Mouse (Mus musculus): Measurements from ENCODE around the gene Fblim1. TPM values are rescaled to one million over a fixed set of nuclear protein-coding genes. Genes with fewer than 3 reads are reported as not detected.
A peak's percentile ranks its signal among the peaks of the same experiment; 100 is the strongest.

The Fblim1 gene
- total and polyA plus RNA-seq, 3 experiments: 0.07 to 1.2 (median 0.17) TPM

DNA sequence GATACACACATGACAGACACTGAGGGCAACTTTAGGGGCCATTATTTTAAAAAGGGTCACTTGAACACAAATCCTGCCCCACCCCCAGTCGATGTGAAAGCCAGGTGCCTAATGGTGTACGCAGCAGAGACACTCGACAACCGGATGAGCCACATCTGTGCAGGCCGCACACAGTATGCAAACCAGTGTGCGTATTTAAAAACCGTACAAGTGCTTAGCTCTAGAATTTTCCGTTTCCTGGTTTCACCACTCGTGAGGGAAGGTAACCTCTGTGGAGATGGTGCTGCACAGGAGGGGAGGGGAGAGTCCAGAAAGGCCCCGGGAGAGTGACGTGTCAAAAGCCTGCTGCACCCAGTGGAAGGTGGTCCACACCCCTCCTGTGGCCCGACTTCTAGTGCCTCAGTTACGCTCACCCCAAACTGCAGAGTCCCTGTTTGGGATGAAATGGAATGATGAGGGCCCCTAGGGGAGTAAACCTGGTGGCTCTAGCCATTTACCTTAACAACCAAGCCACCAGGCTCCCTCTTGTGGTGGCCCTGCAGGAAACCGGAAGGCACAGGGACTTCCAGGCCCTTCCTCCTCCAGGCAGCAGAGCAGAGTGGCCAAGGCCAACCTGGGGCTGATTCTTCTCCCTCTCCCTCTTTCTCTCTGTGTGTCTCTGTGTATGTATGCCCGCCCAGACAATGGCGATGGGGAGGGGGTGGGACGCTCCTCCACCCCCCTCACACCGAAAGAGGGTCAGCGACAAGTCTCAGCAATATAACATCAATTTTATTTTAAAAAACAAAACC is 19.3 kb upstream of the Fblim1 start:
- TF ChIP-seq ZC3H11A (IDR thresholded peaks at IDR 0.05; ENCODE audit: low read depth, low read length) (no peak), KAT2A (IDR thresholded peaks at IDR 0.05; ENCODE audit: insufficient replicate concordance, low read length) (0 out of 2 replicates have a peak, but pooled peaks have one; percentile 21), E2F4 (IDR thresholded peaks at IDR 0.05; ENCODE audit: insufficient replicate concordance, low read depth, low read length) (no peak), ELF1 (IDR thresholded peaks at IDR 0.05; ENCODE audit: low read depth, low read length) (peak; percentile 89), ZNF384 (IDR thresholded peaks at IDR 0.05; ENCODE audit: low read depth, low read length) (no peak; the same call in 1 of the 2 replicates), GABPA (IDR thresholded peaks at IDR 0.05; ENCODE audit: insufficient replicate concordance, low read depth, low read length) (no peak), BHLHE40 (IDR thresholded peaks at IDR 0.05; ENCODE audit: low read depth, low read length) (peak; percentile 95), ETS1 (conservative IDR thresholded peaks at IDR 0.05; ENCODE audit: low read depth, low read length) (peak; percentile 92), UBTF (IDR thresholded peaks at IDR 0.05; ENCODE audit: low read depth, low read length) (no peak), SMC3 (IDR thresholded peaks at IDR 0.05; ENCODE audit: low read depth, low read length) (peak; percentile 62), USF2 (conservative IDR thresholded peaks at IDR 0.05; ENCODE audit: low read depth, low read length) (no peak), CHD1 (IDR thresholded peaks at IDR 0.05; ENCODE audit: low read depth, low read length) (no peak; the same call in 1 of the 2 replicates), IRF4 (IDR thresholded peaks at IDR 0.05; ENCODE audit: low read depth, low read length) (peak; percentile 65), HCFC1 (IDR thresholded peaks at IDR 0.05; ENCODE audit: low read depth, low read length) (peak; percentile 56), MEF2A (IDR thresholded peaks at IDR 0.05; ENCODE audit: borderline replicate concordance, low read depth, low read length) (peak; percentile 79), NELFE (IDR thresholded peaks at IDR 0.05; ENCODE audit: low read depth, low read length) (peak; percentile 62; the same call in 1 of the 2 replicates), USF1 (IDR thresholded peaks at IDR 0.05; ENCODE audit: low read depth, low read length) (no peak), JUN (IDR thresholded peaks at IDR 0.05; ENCODE audit: insufficient read depth, low read depth, low read length) (no peak), JUND (conservative IDR thresholded peaks at IDR 0.05; ENCODE audit: low read depth, low read length) (no peak), MAZ (IDR thresholded peaks at IDR 0.05; ENCODE audit: low read depth, low read length) (peak; percentile 39), EP300 (IDR thresholded peaks at IDR 0.05; ENCODE audit: low read length) (peak; percentile 83), PAX5 (IDR thresholded peaks at IDR 0.05; ENCODE audit: low read length) (no peak), POLR2AphosphoS2 (IDR thresholded peaks at IDR 0.05; ENCODE audit: low read depth, low read length) (no peak), MXI1 (IDR thresholded peaks at IDR 0.05; ENCODE audit: low read depth, low read length) (no peak), NRF1 (IDR thresholded peaks at IDR 0.05; ENCODE audit: low read depth, low read length) (no peak), MYC (IDR thresholded peaks at IDR 0.05; ENCODE audit: low read depth, low read length) (0 out of 2 replicates have a peak, but pooled peaks have one; percentile 25), TCF12 (IDR thresholded peaks at IDR 0.05; ENCODE audit: low read depth, low read length) (peak; percentile 96), ZKSCAN1 (IDR thresholded peaks at IDR 0.05; ENCODE audit: borderline replicate concordance, low read depth, low read length) (no peak), MAFK (IDR thresholded peaks at IDR 0.05; ENCODE audit: insufficient replicate concordance, low read length) (no peak), RCOR1 (conservative IDR thresholded peaks at IDR 0.05; ENCODE audit: low read depth, low read length) (no peak), MAX (IDR thresholded peaks at IDR 0.05; ENCODE audit: low read length) (peak; percentile 56), RAD21 (IDR thresholded peaks at IDR 0.05; ENCODE audit: low read depth, low read length) (peak; percentile 36), POLR2A (IDR thresholded peaks at IDR 0.05; ENCODE audit: low read depth, low read length) (peak; percentile 53; the same call in 1 of the 2 replicates), CTCF (conservative IDR thresholded peaks at IDR 0.05 in 1 of 2, IDR thresholded peaks at IDR 0.05 in 1 of 2; ENCODE audit: low read depth in 2 of 2, low read length in 2 of 2) (peak; percentile 21 to 80; a peak in 2 of 4 replicates), ZMIZ1 (IDR thresholded peaks at IDR 0.05; ENCODE audit: low read depth, low read length) (no peak), CHD2 (IDR thresholded peaks at IDR 0.05; ENCODE audit: low read length) (peak; percentile 58), TBP (conservative IDR thresholded peaks at IDR 0.05; ENCODE audit: low read depth, low read length) (0 out of 2 replicates have a peak, but pooled peaks have one; percentile 19), SIN3A (IDR thresholded peaks at IDR 0.05; ENCODE audit: low read length) (peak; percentile 59; the same call in 1 of the 2 replicates)
- dilution Hi-C loops (cut with MboI; ENCODE audit: extremely low pct_ligation_motif_present, extremely low pct_unique_long_range_greater_than_20kb, low sequenced_read_pairs): no loop called here
- Histone ChIP-seq H3K4me3 (replicated peaks in 1 of 3; ENCODE audit: low read depth in 2 of 3, low read length in 2 of 3, poor library complexity in 1 of 3) (no peak overlapping the region), H3K27ac (ENCODE audit: insufficient read depth, low read depth) (peak overlapping the region; percentile 94), H3K9ac (ENCODE audit: insufficient read depth, low read depth) (peak overlapping the region; percentile 25), H3K4me1 (ENCODE audit: control insufficient read depth in 1 of 2, insufficient read depth in 2 of 2) (peaks cover 23 to 57% of the 10 kb centered on the region in 2 experiments), H3K4me2 (ENCODE audit: insufficient read depth, low read depth, poor library complexity, severe bottlenecking) (peak overlapping the region; percentile 65), H3K36me3 (replicated peaks in 1 of 2; ENCODE audit: control insufficient read depth in 1 of 2, insufficient read depth in 1 of 2, low read length in 1 of 2) (peaks cover 33 to 54% of the 10 kb centered on the region in 2 experiments), H3K79me2 (replicated peaks; ENCODE audit: control insufficient read depth, extremely low read depth, insufficient read depth, poor library complexity, severe bottlenecking) (no peaks in the 10 kb centered on the region), H3K27me3 (replicated peaks) (no peaks in the 10 kb centered on the region), H3K9me3 (replicated peaks; ENCODE audit: low read length) (no peaks in the 10 kb centered on the region)
- DNase-seq (ENCODE audit: extremely low read depth): peak; percentile 95
- in situ Hi-C loops (cut with MboI; ENCODE audit: low pct_ligation_motif_present, low pct_unique_long_range_greater_than_20kb, low sequenced_read_pairs): no loop called here
